Mouse (Mus musculus) MEL (cell line): ENCODE results near the gene Cryga. TPM values are rescaled to one million over a fixed set of nuclear protein-coding genes. Genes with fewer than 3 reads are reported as not detected.

Experiments
- DNase-seq: peaks from one replicate; pipeline ENCODE4 v3.0.0; 2011; ENCODE audit warnings: low read depth, low spot score
- H3K27ac ChIP-seq: 2 replicates; pipeline ENCODE4 v1.5.1; 2012; ENCODE audit warnings: low read depth, mild to moderate bottlenecking, control low read depth, low read length, moderate library complexity; ENCODE audit not compliant: control insufficient read depth
- H3K27me3 ChIP-seq, 2 experiments: fragments of 150-350 bp in 1 of 2; sonication (generic) in 1 of 2; 2 replicates each; pipeline ENCODE4 v1.6.1; 2012; ENCODE audit warnings: low read length in 2 of 2, mild to moderate bottlenecking in 2 of 2, improper control_type of control experiment in 1 of 2, moderate library complexity in 1 of 2; ENCODE audit not compliant: insufficient read depth in 2 of 2, control insufficient read depth in 1 of 2
- H3K36me3 ChIP-seq, 2 experiments: 2 replicates each; pipeline ENCODE4 v1.6.1; 2012 to 2014; ENCODE audit warnings: low read length in 2 of 2, improper control_type of control experiment in 1 of 2, inconsistent platforms in 1 of 2, mild to moderate bottlenecking in 1 of 2; ENCODE audit not compliant: insufficient read depth in 2 of 2, control insufficient read depth in 1 of 2
- H3K4me1 ChIP-seq, 2 experiments: fragments of 150-350 bp in 1 of 2; sonication (generic) in 1 of 2; 2 replicates each; pipeline ENCODE4 v1.6.1; 2012; ENCODE audit warnings: low read length in 2 of 2, improper control_type of control experiment in 1 of 2, mild to moderate bottlenecking in 1 of 2; ENCODE audit not compliant: insufficient read depth in 2 of 2, control insufficient read depth in 1 of 2
- H3K4me3 ChIP-seq, 2 experiments: fragments of 150-350 bp in 1 of 2; sonication (generic) in 1 of 2; 2 replicates each; pipeline ENCODE4 v1.5.1; 2012; ENCODE audit warnings: low read depth in 2 of 2, low read length in 2 of 2, mild to moderate bottlenecking in 2 of 2, moderate library complexity in 2 of 2, control low read depth in 1 of 2, improper control_type of control experiment in 1 of 2; ENCODE audit not compliant: control insufficient read depth in 1 of 2, insufficient read depth in 1 of 2
- H3K79me2 ChIP-seq: 2 replicates; pipeline ENCODE4 v1.6.1; 2012; ENCODE audit warnings: mild to moderate bottlenecking, low read length, moderate library complexity; ENCODE audit not compliant: control insufficient read depth, poor library complexity, insufficient read depth
- H3K9ac ChIP-seq: 2 replicates; pipeline ENCODE4 v1.6.1; 2012; ENCODE audit warnings: low read depth, mild to moderate bottlenecking, control low read depth, low read length, moderate library complexity; ENCODE audit not compliant: control insufficient read depth, poor library complexity, severe bottlenecking
- H3K9me3 ChIP-seq: fragments of 150-350 bp; sonication (generic); replicated peaks from 2 replicates; pipeline ENCODE4 v1.6.1; 2012; ENCODE audit warnings: mild to moderate bottlenecking, low read length, improper control_type of control experiment, moderate library complexity; ENCODE audit not compliant: insufficient read depth
- BHLHE40 ChIP-seq: IDR thresholded peaks from 2 replicates; pipeline ENCODE4 v1.6.1; 2012; ENCODE audit warnings: low read depth, mild to moderate bottlenecking, inconsistent platforms, low read length, improper control_type of control experiment, borderline replicate concordance
- CTCF ChIP-seq, 3 experiments: IDR thresholded peaks in 2 of 3; conservative IDR thresholded peaks in 1 of 3; 2 replicates each; pipeline ENCODE4 v1.5.1; 2011 to 2012; ENCODE audit warnings: low read length in 3 of 3, low read depth in 2 of 3, mild to moderate bottlenecking in 2 of 3, improper control_type of control experiment in 1 of 3, inconsistent platforms in 1 of 3, mixed read lengths in 1 of 3, moderate library complexity in 1 of 3; ENCODE audit not compliant: control insufficient read depth in 1 of 3, insufficient read depth in 1 of 3, poor library complexity in 1 of 3, severe bottlenecking in 1 of 3
- ELF1 ChIP-seq: IDR thresholded peaks from 2 replicates; pipeline ENCODE4 v1.6.1; 2014; ENCODE audit warnings: low read depth, mild to moderate bottlenecking, inconsistent platforms, low read length, improper control_type of control experiment, moderate library complexity
- GATA1 ChIP-seq: IDR thresholded peaks from 2 replicates; pipeline ENCODE4 v1.6.1; 2011; ENCODE audit warnings: low read depth, low read length, improper control_type of control experiment
- HCFC1 ChIP-seq: IDR thresholded peaks from 2 replicates; pipeline ENCODE4 v1.6.1; 2012; ENCODE audit warnings: low read depth, mild to moderate bottlenecking, inconsistent platforms, low read length, improper control_type of control experiment, moderate library complexity
- KAT2A ChIP-seq: conservative IDR thresholded peaks from 2 replicates; pipeline ENCODE4 v1.6.1; 2012; ENCODE audit warnings: low read depth, low read length, improper control_type of control experiment, inconsistent platforms
- MAX ChIP-seq: IDR thresholded peaks from 2 replicates; pipeline ENCODE4 v1.6.1; 2011; ENCODE audit warnings: low read length, improper control_type of control experiment
- MAZ ChIP-seq: IDR thresholded peaks from 2 replicates; pipeline ENCODE4 v1.6.1; 2012; ENCODE audit warnings: low read depth, mild to moderate bottlenecking, inconsistent platforms, low read length, improper control_type of control experiment
- MXI1 ChIP-seq: IDR thresholded peaks from 2 replicates; pipeline ENCODE4 v1.6.1; 2011; ENCODE audit warnings: mild to moderate bottlenecking, low read depth, low read length, improper control_type of control experiment
- MYB ChIP-seq: IDR thresholded peaks from 2 replicates; pipeline ENCODE4 v1.6.1; 2011; ENCODE audit warnings: mild to moderate bottlenecking, low read depth, low read length, improper control_type of control experiment
- NELFE ChIP-seq: IDR thresholded peaks from 2 replicates; pipeline ENCODE4 v1.6.1; 2011; ENCODE audit warnings: low read depth, low read length, improper control_type of control experiment
- NRF1 ChIP-seq: IDR thresholded peaks from 2 replicates; pipeline ENCODE4 v1.6.1; 2014; ENCODE audit warnings: low read depth, mild to moderate bottlenecking, inconsistent platforms, low read length, improper control_type of control experiment, moderate library complexity; ENCODE audit not compliant: poor library complexity, insufficient read depth, severe bottlenecking
- USF1 ChIP-seq: IDR thresholded peaks from 2 replicates; pipeline ENCODE4 v1.6.1; 2014; ENCODE audit warnings: low read depth, mild to moderate bottlenecking, inconsistent platforms, low read length, improper control_type of control experiment, moderate library complexity
- ZC3H11A ChIP-seq: IDR thresholded peaks from 2 replicates; pipeline ENCODE4 v1.6.1; 2012; ENCODE audit warnings: low read depth, mild to moderate bottlenecking, inconsistent platforms, low read length, improper control_type of control experiment
- ZKSCAN1 ChIP-seq: IDR thresholded peaks from 2 replicates; pipeline ENCODE4 v1.6.1; 2012; ENCODE audit warnings: low read depth, mild to moderate bottlenecking, inconsistent platforms, low read length, improper control_type of control experiment, moderate library complexity
- polyA plus RNA-seq, 2 experiments: library from polyadenylated mRNA; stranded (reverse) in 1 of 2; unstranded in 1 of 2; fragments of >175 nt in 1 of 2; fragments of >200 nt in 1 of 2; gene quantifications; 2 replicates each; pipeline versions ENCODE4 v1.2.1 to v1.2.4; 2012; ENCODE audit warnings: low replicate concordance in 2 of 2, low read depth in 1 of 2; ENCODE audit not compliant: insufficient read length in 2 of 2, insufficient read depth in 1 of 2, missing spikeins in 1 of 2
- total RNA-seq: library from RNA; depleted of rRNA; stranded (reverse); fragments of 300-350 nt; gene quantifications from 2 replicates; pipeline ENCODE4 v1.2.3, GENCODE M21; 2012

The Cryga gene
- total and polyA plus RNA-seq, 3 experiments = not detected

GRCm38 (mm10) chr1:65118150-65118913 is 15.2 kb upstream of the Cryga start:
- H3K4me1 ChIP-seq = no peaks in the 10 kb centered on the region
- H3K9me3 ChIP-seq = no peaks in the 10 kb centered on the region
- H3K79me2 ChIP-seq = no peaks in the 10 kb centered on the region
- no peak overlapping the region for H3K4me3 ChIP-seq
- TF ChIP-seq MXI1 (no peak), CTCF (IDR thresholded peaks at IDR 0.05 in 2 of 3, conservative IDR thresholded peaks at IDR 0.05 in 1 of 3; ENCODE audit: control insufficient read depth in 1 of 3, insufficient read depth in 1 of 3, low read depth in 2 of 3, low read length in 3 of 3, poor library complexity in 1 of 3, severe bottlenecking in 1 of 3) (no peak), ELF1 (no peak), ZC3H11A (no peak), NRF1 (no peak), KAT2A (no peak), BHLHE40 (no peak), NELFE (no peak)
- TF ChIP-seq, all 39 proteins: peak for 0
- Histone ChIP-seq H3K27ac (no peak overlapping the region), H3K36me3 (no peaks in the 10 kb centered on the region), H3K9ac (no peak overlapping the region), H3K27me3 (no peaks in the 10 kb centered on the region; a peak in 1 of 4 replicates)
- no peak for DNase-seq

- Histone ChIP-seq H3K27ac (no peak overlapping the region), H3K4me3 (no peak overlapping the region), H3K36me3 (peaks cover 0 to 4% of the 10 kb centered on the region in 2 experiments; a peak in 2 of 4 replicates), H3K79me2 (no peaks in the 10 kb centered on the region), H3K4me1 (peaks cover 0 to 5% of the 10 kb centered on the region in 2 experiments; a peak in 2 of 4 replicates), H3K27me3 (no peaks in the 10 kb centered on the region), H3K9ac (no peak overlapping the region), H3K9me3 (no peaks in the 10 kb centered on the region)
- DNase-seq = no peak
- TF ChIP-seq HCFC1 (no peak), MAX (no peak), GATA1 (no peak), MAZ (no peak), USF1 (no peak), ZKSCAN1 (no peak), MYB (no peak)
Observed at GRCm38 (mm10) chr1:65113536-65114172, 10.5 kb upstream of the Cryga start.
